Mouse (Mus musculus) forebrain, embryonic 11.5 days (tissue): ENCODE results near the gene Sept11. TPM values are rescaled to one million over a fixed set of nuclear protein-coding genes. Genes with fewer than 3 reads are reported as not detected.

Experiments
- ATAC-seq: fragments of 200-750 bp; cut with Nextera tagmentation; replicated peaks from 2 replicates; pipeline ENCODE4 v1.8.0; 2017; ENCODE audit warnings: moderate TSS enrichment; ENCODE audit not compliant: low FRiP score
- DNase-seq: peaks from one replicate; pipeline ENCODE4 v3.0.0-alpha.2; 2017; ENCODE audit warnings: low spot score
- H3K27ac ChIP-seq: fragments of 300-500 bp; sonication (generic); 2 replicates; pipeline ENCODE4 v1.5.1; 2014; ENCODE audit warnings: low read depth, low read length
- H3K27me3 ChIP-seq: fragments of 300-500 bp; sonication (generic); 2 replicates; pipeline ENCODE4 v1.6.1; 2014; ENCODE audit warnings: mild to moderate bottlenecking, low read length, mixed read lengths; ENCODE audit not compliant: control insufficient read depth, insufficient read depth
- H3K36me3 ChIP-seq: fragments of 300-500 bp; sonication (generic); 2 replicates; pipeline ENCODE4 v1.6.1; 2014; ENCODE audit warnings: mild to moderate bottlenecking, low read length, moderate library complexity, mixed read lengths; ENCODE audit not compliant: control insufficient read depth, insufficient read depth
- H3K4me1 ChIP-seq: fragments of 300-500 bp; sonication (generic); replicated peaks from 2 replicates; pipeline ENCODE4 v1.6.1; 2014; ENCODE audit warnings: low read length, mixed read lengths; ENCODE audit not compliant: control insufficient read depth, insufficient read depth
- H3K4me2 ChIP-seq: fragments of 300-500 bp; sonication (generic); 2 replicates; pipeline ENCODE4 v1.6.1; 2014; ENCODE audit warnings: low read depth, mild to moderate bottlenecking, low read length, moderate library complexity, mixed read lengths; ENCODE audit not compliant: severe bottlenecking
- H3K4me3 ChIP-seq: fragments of 300-500 bp; sonication (generic); 2 replicates; pipeline ENCODE4 v1.5.1; 2014; ENCODE audit warnings: low read depth, low read length
- H3K9ac ChIP-seq: fragments of 300-500 bp; sonication (generic); 2 replicates; pipeline ENCODE4 v1.6.1; 2014; ENCODE audit warnings: low read length
- H3K9me3 ChIP-seq: fragments of 300-500 bp; sonication (generic); 2 replicates; pipeline ENCODE4 v1.6.1; 2016; ENCODE audit warnings: low read length, mixed read lengths; ENCODE audit not compliant: control insufficient read depth
- WGBS: fragments of 180-500 bp; shearing (Covaris S2); extraction: QIAGEN DNeasy Blood & Tissue Kit; methylation state at CpG from one replicate; pipeline ENCODE4 v1.1.7; 2014; 5-methylcytosine and 5-hydroxymethylcytosine counted together
- polyA plus RNA-seq: library from polyadenylated mRNA; unstranded; fragments of >200 nt; fragmentation: Nextera tagmentation; extraction: Ambion mirVana; gene quantifications from 2 replicates; pipeline ENCODE4 v1.2.1, GENCODE M21; 2014

Gene Sept11
- polyA plus RNA-seq, 1 experiment from 2014 or later, result 296 TPM

DNA sequence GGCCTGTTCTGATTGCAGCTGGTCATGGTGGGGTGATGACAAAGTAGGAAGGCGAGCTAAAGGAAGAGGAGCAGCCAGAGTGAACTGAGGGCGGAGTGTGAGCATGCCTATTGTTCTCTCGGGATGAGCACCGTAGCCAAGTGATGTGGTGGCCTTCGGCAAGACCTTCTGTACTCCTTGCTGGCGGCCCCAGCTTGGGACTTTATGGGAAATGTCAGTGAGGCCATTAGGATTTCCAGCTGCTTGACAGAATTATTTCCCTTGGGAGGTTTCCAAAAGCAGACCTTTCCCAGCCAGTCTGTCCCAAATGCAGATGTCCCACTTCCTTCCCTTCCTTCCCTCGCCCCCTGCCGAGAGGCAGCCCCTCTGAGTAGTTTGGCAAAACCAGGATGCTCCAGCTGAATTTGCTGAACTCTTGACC is 8.1 kb downstream of the Sept11 start:
- 67% methylated on average over 8 of the region's 8 CpGs for WGBS
- Histone ChIP-seq H3K4me1 (peaks cover 13% of the 10 kb centered on the region), H3K27ac (no peak overlapping the region), H3K4me2 (no peak overlapping the region), H3K27me3 (no peaks in the 10 kb centered on the region), H3K9ac (no peak overlapping the region), H3K9me3 (no peaks in the 10 kb centered on the region), H3K4me3 (no peak overlapping the region), H3K36me3 (no peaks in the 10 kb centered on the region; the same call in 1 of the 2 replicates)
- no peak for ATAC-seq
- no peak for DNase-seq

DNA sequence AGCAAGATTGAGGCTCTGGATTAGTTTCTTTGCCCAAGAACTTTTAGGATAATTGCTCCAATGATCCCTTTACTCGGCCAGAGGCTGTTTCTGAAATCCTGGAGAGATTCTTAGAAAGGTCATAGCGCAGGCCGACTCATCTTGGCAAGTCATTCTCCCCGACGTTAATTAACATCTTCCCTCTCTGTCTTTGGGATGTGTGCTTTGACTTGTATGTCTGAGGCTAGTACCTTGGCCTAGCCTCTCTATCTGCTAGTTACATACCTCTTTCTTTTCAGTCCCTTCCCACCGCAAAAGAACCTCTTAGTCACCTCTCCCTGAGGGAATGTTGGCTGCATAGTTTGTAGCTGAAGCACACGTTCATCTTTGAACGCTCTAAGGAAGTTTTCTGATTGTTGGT is 10.4 kb downstream of the Sept11 start:
- Histone ChIP-seq H3K27ac (no peak overlapping the region), H3K4me1 (no peaks in the 10 kb centered on the region), H3K27me3 (no peaks in the 10 kb centered on the region), H3K4me3 (no peak overlapping the region), H3K36me3 (no peaks in the 10 kb centered on the region; the same call in 1 of the 2 replicates), H3K4me2 (no peak overlapping the region), H3K9ac (no peak overlapping the region), H3K9me3 (no peaks in the 10 kb centered on the region)
- ATAC-seq, result no peak
- WGBS, result 90% methylated on average over 8 of the region's 8 CpGs
- DNase-seq, result no peak

DNA sequence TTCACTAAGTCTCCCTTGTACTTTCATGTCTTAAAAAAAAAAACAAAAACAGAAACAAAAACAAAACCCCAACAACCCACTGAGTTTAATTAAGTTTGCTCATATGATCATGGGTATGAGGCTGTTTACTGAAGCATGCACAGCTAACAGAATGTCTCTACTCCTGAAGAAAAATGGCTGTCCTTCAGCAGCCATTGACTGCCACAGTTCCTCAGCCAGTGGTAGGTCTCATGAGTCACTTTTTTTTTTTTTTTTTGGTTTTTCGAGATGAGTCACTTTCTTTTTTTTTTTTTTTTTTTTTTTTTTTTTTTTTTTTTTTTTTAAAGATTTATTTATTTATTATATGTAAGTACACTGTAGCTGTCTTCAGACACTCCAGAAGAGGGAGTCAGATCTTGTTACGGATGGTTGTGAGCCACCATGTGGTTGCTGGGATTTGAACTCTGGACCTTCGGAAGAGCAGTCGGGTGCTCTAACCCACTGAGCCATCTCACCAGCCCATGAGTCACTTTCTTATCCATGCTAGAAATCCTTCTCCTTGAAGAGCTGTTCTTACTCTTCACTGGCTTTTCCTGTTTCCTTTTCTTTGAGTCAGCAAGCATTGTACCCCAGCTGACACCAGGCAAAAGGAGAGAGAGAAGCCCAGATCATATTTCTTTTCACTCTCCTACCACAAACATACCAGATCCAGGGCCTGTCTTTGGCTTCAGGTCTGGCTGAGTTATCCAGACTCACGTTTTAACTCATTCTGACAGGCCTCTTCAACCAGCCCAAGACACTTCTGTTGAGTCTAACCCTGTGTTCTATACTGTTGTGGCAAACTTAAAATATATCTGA is 12.0 kb downstream of the Sept11 start:
- Histone ChIP-seq H3K9ac (no peak overlapping the region), H3K9me3 (no peaks in the 10 kb centered on the region), H3K4me1 (no peaks in the 10 kb centered on the region), H3K27me3 (no peaks in the 10 kb centered on the region), H3K4me2 (no peak overlapping the region), H3K36me3 (no peaks in the 10 kb centered on the region; the same call in 1 of the 2 replicates), H3K4me3 (no peak overlapping the region), H3K27ac (no peak overlapping the region)
- no peak for DNase-seq
- no peak for ATAC-seq
- WGBS, result 91% methylated on average over 4 of the region's 5 CpGs

DNA sequence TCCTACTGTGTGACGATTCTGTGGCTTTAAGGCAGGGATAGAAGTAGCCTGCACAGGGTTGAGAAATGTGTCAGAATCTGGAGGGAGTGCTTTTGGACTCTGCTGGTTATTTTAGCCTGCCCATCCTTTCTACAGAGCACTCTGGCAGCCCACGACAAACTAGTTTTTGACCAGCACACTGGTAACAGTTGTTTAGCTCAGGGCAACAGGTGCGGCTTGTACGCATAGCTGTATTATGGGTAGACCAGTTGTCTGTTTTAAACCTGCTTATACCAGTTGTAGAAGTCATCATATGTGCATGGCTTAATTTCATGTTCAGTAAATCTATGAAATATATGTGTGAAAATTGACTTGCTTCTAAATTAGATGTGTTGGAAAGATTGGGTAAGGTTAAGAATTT is 12.8 kb downstream of the Sept11 start:
- Histone ChIP-seq H3K9me3 (no peaks in the 10 kb centered on the region), H3K27me3 (no peaks in the 10 kb centered on the region), H3K36me3 (no peaks in the 10 kb centered on the region; the same call in 1 of the 2 replicates), H3K4me2 (no peak overlapping the region), H3K27ac (no peak overlapping the region), H3K4me3 (no peak overlapping the region), H3K4me1 (no peaks in the 10 kb centered on the region), H3K9ac (no peak overlapping the region)
- WGBS, result 98% methylated on average over 4 of the region's 4 CpGs
- ATAC-seq (no peak), DNase-seq (no peak)

DNA sequence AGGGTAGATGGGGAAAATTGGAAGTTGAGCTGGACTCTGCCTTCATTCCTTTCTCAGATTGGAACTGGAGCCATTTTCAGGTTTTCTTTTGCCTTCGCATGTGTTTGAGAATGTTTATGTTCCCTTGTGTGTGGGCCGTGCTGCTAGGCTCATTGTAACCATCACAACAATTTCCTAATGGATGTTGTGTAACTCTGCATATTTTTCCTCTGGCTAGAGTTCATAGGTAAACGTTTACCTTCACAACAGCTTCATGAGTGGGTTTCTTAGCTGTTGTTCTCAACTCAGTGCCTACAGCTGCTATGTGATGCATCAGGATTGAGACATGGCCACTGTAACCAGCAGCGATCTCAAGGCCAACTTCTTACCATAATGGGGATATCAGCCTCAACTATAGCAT is 15.5 kb downstream of the Sept11 start:
- H3K4me1 ChIP-seq, result no peaks in the 10 kb centered on the region
- ATAC-seq (no peak), DNase-seq (no peak)
- H3K36me3 ChIP-seq, result no peaks in the 10 kb centered on the region
- no peak overlapping the region for H3K4me2 ChIP-seq
- H3K27me3 ChIP-seq, result no peaks in the 10 kb centered on the region
- no peak overlapping the region for H3K9ac ChIP-seq
- WGBS, result 94% methylated on average over 4 of the region's 4 CpGs
- no peaks in the 10 kb centered on the region for H3K9me3 ChIP-seq
- H3K27ac ChIP-seq, result no peak overlapping the region
- H3K4me3 ChIP-seq, result no peak overlapping the region

DNA sequence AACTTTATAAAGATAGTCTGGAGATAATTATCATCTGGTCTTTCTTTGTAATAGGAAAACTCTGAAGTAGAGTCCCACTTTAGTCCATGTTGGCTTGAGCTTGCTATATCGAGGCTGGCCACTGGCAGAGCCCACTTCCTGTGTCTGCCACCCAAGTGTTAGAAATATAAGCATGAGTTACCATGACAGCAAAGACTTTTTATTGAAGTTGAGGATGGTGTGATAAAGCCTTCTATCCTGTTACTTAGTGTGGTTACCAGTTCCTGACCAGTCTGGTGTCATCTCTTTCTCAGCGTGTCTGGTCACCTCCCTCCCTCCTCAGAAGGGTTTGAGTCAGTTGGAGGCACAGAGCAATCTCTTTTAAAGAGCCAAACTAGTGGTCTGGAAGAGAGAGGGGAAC is 16.3 kb downstream of the Sept11 start:
- Histone ChIP-seq H3K9ac (no peak overlapping the region), H3K36me3 (no peaks in the 10 kb centered on the region), H3K4me2 (no peak overlapping the region), H3K27ac (no peak overlapping the region), H3K9me3 (no peaks in the 10 kb centered on the region), H3K4me1 (no peaks in the 10 kb centered on the region), H3K27me3 (no peaks in the 10 kb centered on the region), H3K4me3 (no peak overlapping the region)
- DNase-seq, result no peak
- WGBS, result 88% methylated on average over 2 of the region's 2 CpGs
- no peak for ATAC-seq

DNA sequence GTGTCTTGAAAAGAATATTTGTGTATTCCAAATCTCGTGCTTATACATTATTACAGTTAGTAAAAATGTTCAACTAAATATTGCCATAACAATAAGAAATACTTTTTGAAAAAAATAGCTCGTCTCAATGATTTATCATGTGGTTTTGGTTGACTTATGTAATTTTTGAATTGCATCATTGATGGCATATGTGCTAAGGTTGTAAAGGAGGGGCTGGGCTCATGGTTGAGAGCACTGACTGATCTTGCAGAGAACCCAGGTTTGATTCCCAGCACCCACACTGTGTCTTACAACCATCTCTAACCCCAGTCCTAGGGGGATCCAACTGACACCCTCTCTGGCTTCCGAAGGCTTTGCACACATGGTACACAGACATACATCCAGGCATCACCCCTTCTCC is 19.1 kb downstream of the Sept11 start:
- no peak for DNase-seq
- no peak for ATAC-seq
- 91% methylated on average over 3 of the region's 3 CpGs for WGBS
- Histone ChIP-seq H3K27me3 (no peaks in the 10 kb centered on the region), H3K36me3 (no peaks in the 10 kb centered on the region), H3K27ac (no peak overlapping the region), H3K4me1 (no peaks in the 10 kb centered on the region), H3K9ac (no peak overlapping the region), H3K4me3 (no peak overlapping the region), H3K4me2 (no peak overlapping the region), H3K9me3 (no peaks in the 10 kb centered on the region)

DNA sequence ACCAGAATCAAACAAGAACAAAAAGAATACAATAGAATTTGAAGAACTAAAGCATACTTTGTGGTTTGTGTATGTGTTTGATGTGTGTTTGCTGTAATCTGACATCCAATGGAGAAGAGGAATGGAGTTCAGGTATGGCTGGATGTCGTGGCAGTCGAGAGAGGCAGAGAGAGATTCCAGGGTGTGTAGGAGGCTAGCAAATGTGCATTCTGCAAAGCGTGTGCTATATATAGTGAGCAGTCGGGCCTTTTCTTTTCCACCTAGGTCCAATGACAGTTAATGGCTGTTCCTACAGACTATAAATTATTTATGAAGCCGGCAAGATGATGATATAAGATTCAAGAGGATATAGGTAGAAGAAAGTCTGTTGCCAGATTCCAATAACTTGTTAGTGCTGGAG is 20.3 kb downstream of the Sept11 start:
- Histone ChIP-seq H3K27me3 (no peaks in the 10 kb centered on the region), H3K9me3 (no peaks in the 10 kb centered on the region), H3K27ac (no peak overlapping the region), H3K4me3 (no peak overlapping the region), H3K36me3 (no peaks in the 10 kb centered on the region), H3K4me1 (no peaks in the 10 kb centered on the region), H3K9ac (no peak overlapping the region), H3K4me2 (no peak overlapping the region)
- ATAC-seq (no peak), DNase-seq (no peak)
- 89% methylated on average over 5 of the region's 5 CpGs for WGBS

DNA sequence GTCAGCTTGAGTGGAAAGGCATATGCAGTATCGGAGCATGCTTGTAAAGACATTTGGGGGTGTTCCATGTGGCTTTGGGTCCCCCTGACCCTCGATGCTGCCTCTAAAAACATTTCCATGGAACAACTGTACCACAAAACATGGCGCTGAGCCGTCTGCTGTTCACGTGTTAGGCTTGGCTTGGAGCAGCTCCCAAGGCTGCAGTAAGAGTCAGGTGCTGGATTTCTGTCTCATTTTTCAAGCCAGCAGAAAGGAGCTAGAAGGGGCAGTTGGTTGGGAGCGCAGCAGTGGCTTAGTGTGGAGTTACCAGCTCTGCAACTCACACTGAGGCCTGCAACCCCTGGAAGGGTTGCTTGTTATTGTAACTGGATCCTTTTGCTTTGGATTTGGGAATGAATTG is 21.3 kb downstream of the Sept11 start:
- Histone ChIP-seq H3K9me3 (no peaks in the 10 kb centered on the region), H3K4me2 (no peak overlapping the region), H3K4me1 (no peaks in the 10 kb centered on the region), H3K4me3 (no peak overlapping the region), H3K27ac (no peak overlapping the region), H3K27me3 (no peaks in the 10 kb centered on the region), H3K9ac (no peak overlapping the region), H3K36me3 (no peaks in the 10 kb centered on the region)
- WGBS, result 79% methylated on average over 6 of the region's 6 CpGs
- ATAC-seq, result no peak
- DNase-seq, result no peak
